Mouse (Mus musculus) monocyte, adult 2 months (primary cell): Measurements from ENCODE around the gene Adgrf5.
"Not testable (repeated sequence)": the region's sequence is repeated elsewhere in the genome, so short reads cannot be mapped to it uniquely, and the experiment has no call there.

Source experiments
- DNase-seq, 2 experiments: peaks; one replicate each; pipeline ENCODE4 v3.0.0; 2022; ENCODE audit warnings: low spot score in 2 of 2, low read depth in 1 of 2

Adgrf5 gene

DNA sequence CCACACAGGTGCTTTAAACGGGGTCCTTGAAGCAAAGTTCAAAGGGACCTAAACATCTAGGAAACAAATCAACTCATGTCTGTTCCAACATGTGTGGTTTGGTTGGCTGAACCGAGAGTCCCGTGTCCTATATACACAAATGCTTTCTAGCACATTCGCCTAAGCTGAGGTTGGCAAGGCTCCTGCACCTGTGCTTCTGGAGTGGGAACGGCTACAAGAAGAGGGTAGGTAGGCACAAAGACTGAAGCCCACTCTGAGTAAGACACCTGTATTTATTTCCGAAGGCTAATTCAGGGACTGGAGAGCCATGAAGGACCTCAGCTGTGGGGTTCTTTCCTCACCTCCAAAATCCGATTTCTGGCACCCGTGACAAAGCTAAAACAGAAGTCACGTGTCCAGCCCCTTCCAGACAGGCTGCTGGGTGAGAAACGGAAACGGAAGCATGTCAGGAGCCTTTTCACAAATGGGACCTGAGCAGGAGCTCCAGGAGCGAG, 99.5 kb downstream of the Adgrf5 start:
- no peak for DNase-seq

DNA sequence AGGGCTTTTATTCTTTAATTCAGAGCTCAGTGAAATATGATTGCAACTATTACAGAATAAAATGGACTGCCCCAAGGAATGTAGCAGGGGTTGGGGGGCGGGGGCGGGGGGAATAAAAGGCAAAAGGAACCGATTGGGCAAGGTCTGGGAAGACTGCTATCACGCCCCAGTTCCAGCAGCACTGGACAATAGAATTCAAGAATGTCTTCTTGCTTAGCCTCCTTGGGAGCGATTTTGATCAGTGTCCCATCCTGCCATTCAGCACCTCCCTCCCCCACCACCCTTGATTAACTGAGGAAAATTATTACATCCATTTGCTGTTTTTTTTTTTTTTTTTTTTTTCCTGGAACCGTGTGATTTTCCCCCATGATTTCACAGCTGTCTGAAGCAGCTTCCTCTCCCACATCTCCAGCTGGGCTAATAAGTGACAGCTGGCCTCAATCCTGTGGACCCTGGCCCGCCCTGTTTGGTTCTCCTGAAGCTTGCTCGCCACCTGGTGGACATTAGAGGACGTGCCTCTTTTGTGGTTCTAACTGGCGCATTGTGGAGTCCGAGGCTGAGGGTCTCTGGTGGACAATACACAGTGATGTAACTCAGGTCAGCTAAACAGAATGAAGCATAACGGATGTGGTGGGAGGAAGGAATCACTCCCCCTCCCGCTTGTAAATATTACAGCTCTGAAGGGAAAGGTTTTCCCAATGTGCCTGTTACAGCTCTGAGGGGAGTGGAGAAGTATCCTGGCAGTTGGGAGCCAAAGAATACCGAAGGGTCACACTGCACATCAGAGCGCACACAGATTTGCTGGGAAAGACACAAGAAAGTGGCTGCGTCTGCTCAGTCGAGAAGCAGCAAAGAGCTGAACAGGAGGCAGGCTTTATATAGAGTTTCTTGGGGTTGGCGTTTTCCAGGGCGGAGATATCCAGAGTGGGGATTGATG, 100.3 kb downstream of the Adgrf5 start:
- no peak for DNase-seq

DNA sequence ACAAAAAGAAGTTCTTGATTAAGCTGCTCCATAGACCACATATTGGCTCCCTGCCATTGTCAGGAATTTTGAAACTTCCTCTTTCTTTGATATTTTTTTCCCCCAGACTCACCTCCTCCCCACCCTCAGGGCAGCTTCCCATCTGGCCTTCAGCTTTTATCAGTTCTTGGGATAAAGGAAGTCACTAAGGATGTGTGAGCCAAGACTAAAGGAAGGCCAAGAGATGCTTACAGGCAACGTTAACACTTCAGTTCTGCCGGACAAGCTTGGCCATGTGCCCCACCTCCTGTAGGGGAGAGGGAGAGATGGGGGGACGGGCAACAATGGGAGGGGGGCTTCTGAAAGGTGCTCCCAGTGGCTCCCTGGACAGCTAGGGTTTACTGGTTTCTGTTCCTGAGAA, 109.8 kb downstream of the Adgrf5 start:
- DNase-seq: no peak

DNA sequence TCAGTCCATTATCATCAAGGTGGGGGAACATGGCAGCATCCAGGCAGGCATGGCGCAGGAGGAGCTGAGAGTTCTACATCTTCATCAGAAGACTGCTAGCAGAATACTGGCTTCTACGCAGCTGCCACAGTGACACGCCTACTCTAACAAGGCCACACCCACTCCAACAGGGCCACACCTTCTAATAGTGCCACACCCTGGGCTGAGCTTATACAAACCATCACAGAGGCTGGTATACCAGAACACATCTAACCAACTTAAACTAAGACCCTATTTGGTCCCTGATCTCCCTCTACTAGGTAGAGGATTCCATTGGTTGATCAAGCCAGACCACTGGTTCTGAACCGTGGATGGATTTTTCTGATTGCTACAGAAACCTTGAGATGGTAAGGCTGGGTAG, 112.3 kb downstream of the Adgrf5 start:
- no peak for DNase-seq

DNA sequence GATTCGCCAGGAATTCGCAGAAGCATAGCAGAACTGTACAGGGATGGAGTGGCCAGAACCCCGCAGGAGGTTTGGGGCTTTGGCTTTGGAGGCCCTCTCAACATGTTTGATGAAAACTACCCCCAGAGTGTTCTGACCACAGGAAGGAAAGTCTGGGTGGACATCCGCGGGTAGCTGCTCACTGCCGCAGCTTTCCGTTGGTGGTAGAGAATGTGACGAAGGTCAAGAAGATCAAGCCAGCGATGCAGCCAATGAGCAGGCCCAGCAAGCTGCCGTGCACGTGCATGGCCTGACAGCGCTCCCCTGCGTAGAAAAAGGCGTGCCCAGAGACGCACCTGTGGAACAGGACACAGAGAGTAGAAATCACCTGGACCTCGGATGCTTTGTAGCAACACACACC, 114.5 kb downstream of the Adgrf5 start:
- no peak for DNase-seq

DNA sequence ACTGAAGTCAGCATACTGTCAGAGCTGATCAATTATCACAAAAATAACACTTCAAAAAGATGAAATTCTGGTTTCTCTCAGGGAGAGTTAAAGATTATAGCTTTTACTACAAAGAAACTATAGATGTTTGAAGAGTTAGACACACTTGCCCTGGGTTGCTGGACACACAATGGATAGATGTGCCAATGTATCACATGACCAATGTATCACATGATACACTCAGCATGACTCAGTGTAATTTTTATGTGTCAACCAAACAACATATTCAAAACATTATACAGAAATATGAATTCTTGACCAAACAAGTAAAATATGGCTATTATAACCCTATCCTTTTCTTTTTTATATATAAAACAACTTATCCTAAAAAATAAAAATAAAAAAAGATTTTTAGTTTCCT, 117.4 kb downstream of the Adgrf5 start:
- no peak for DNase-seq

DNA sequence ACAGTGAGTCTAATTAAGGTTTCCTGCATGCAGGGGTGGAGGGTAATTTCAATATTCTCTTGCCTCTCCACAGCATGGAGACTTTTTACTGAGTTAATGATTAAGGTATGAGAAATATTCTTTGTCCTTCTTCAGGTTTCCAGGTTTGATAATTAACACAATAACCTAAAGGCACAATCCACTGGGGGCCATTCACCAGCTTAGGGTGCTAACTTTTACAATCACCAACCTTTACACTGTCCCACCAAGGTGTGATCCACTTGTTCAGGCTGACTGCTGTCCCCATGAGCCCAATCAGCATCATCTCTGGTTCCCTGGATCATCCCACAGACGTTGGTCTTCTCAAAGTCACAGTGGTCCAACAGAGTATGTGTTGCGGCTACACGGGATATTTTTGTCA, 125.7 kb downstream of the Adgrf5 start:
- no peak for DNase-seq

DNA sequence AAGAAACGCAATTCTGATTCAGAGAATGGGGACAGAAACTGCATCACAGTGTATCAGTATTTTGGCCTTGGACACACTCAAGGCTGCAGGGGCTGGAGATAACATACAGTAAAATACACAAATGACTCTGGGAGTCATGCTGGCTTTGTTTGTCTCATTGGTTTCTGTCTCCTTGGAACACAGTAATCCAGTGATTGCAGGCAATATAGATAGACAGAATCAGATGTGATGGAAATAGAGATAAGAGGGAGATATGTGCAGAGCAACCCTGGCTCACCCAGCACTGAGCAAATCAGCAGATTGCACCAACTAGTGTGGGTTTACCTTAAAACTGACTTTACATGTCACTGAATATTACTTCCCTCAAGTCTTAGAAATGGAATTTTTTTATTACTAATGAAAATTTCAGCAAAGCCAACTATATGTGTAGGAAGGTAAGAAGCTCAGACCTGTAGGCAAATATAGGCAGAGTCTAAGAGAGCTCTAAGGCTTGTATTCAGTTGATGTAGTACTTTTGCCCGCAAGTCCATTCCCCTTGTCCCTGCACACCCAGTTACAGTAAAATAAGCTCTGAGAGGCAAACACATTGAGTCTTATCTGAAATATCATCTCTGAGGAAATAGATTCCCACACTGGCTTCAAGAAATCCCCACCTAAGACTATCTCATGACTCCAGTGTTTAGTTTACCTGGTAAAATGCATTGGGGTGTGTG, 128.3 kb downstream of the Adgrf5 start:
- no peak for DNase-seq

DNA sequence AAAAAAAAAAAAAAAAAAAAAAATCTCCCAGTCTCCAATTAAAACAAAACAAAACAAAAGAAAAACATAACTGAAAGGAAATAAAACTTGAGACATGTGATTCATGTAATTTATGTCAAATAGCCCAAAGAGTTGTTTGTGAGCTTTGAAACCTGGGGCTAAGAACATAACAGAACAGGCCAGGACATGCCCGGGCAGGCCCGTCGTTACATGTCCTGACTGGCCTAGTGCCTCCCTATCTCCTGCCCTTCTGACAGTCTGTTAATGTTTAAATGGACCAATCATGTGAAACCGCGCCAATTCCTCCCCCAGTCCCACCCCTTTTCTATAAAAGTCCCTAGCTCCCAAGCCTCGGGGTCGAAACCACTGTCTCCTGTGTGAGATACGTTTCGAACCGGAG, 130.1 kb downstream of the Adgrf5 start:
- not testable (repeated sequence) for DNase-seq

DNA sequence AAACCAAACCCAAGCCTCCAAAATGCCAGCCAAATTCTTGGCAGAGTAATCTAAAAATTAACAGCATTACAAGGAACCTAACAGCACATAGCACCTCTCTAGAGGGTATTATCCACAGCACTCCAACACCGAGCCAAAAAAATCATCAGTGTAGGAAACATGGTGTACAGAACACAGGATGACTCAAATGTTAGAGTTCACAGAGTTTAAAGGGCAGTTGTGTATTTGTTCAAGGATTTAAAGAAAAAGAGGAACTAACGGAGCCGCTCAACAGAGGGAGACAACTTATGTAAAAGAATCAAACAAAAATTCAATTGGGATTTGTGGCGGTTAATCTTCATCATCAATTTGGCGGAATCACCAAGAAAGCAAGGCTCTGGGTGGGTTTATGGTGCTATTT, 135.3 kb downstream of the Adgrf5 start:
- DNase-seq: no peak

DNA sequence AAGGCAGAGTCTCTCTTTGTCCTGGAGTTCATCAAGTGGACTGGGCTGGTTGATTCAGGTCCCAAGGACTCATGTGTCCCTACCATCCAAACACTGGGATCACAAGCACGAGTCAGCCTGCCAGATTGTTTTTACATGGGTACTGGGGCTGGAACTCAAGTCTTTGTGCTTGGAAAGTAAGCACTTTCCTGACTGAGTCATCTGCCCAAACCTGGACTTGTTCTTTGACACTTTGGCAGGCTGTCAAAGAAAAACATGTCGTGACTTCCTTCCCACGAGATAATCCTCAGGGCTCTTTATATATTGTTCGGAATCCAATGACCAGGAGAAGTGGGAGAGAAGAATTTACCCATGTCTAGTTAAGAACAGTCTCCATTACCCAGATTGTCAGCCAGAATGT, 137.3 kb downstream of the Adgrf5 start:
- no peak for DNase-seq

DNA sequence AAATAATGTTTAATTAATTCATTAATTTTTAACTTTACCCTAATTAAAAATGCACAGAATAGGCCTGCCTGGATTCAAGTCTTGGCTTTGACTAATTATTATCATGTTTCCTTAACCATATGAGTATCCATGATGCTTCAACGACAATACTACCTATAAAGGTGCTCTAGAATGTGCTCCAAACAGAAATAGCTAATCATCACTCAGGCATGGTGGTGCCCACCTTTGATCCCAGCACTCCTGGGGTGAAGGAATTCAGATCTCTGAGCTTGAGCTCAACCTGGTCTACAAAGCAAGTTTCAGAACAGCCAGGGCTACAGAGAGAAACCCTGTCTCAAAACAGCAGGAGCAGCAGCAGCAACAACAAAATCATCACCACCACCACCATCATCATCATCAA, 140.3 kb downstream of the Adgrf5 start:
- DNase-seq: no peak

DNA sequence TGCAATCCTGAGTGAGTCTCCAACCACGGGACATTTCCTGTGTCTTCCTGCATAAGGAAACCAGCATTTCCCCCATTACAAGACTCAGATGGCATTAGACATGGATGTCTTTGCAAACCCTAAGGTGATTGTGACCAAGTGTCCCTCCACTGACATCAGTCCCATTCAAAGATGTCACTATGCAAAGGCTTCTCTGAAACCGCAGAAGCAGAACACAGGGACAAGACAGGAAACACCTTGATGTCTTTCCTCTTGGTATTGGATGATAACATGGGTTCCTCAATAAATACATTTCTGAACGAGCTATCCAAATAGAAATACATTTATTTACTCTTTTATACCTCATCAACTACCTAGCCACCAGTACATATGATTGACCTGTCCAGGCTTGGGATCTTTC, 141.0 kb downstream of the Adgrf5 start:
- DNase-seq: no peak

DNA sequence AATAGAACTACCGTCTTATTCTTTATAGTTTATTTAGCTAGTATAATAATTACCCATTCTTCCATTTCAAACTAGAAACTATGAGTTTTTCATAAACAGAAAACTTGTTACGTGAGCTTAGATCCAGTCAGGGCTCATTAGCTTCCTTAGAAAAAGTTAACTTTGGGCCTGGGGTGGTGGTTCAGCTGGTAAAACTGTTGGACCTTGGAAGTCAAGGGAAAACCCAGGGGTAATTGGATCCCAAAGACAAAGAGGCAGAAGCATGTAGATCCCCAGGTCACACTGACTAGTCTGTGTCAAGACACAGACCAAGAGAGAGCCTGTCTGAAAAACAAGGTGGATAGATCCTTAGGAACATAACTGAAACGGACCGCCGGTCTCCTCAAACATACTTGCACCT, 141.4 kb downstream of the Adgrf5 start:
- no peak for DNase-seq

DNA sequence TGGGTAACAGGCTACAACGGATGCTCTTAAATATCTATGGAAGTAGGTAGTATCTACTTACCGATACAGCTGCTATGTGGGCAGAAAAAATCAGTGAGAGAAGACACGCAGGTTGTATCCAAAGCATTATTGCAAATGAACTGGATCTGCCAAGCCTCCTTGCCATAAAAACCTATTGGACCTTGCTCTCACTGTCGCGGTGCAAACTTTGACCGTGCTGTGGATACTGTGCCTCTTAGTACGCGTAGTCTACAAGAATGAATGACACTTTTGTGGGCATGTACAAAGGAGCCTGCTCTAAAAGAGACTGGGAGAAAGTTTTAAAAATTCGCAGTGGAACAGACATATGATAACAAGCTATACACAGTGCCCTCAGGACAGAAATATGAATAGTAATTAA, 142.3 kb downstream of the Adgrf5 start, which contains the start of gene Mep1a:
Gene Mep1a (minus strand): TSS at position 221 of the 400 bp plus-strand sequence.
- no peak for DNase-seq

DNA sequence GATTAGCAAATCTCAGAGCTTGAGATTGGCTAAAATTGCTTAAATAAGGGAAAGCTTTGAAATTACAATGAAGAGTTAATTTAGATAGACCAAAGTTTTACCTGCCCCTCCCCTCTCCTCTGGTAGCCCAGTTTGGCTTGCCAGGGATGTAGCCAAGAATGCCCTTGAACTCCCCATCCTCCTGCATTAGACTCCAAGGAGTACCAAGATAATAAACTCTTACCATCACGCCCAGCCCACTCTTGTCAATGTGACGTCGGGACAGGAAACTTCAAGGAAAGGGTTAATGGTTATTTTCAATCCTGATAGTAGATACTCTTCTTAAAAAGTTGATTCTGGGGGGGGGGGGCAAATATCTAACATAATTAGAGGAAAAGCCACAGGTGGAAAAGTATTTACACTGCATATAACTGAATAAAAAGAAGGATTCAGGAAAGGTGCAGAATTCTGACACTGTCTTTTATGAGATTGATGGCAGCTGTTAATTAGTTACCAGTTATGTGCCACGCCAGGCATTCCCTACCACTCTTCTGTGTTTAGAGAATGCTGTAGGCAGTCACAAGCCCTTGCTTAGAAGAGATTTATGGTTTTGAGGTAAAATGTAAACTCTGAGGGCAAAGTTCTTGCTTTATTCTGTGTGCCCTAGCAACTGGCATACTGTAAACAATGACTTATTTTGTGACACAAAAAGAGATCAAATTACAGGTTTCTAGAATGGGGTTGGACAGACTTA, 143.8 kb downstream of the Adgrf5 start:
- no peak for DNase-seq

DNA sequence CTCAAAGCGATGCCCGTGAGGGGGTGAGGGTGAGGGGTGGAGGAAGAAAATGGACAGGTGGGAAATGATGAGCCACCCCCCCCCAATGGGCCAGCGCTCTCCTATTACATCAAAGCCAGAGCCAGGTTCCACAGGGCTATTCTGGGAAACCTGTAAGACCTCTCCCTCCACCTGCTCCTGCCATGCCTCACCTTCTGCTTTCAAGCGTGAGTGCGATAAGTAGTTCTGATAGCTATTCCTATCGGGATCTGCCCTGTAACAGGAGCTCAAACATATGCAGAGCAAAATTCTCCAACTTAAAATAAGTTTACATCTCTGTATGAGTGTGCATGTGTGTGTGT, 144.3 kb downstream of the Adgrf5 start:
- no peak for DNase-seq
